ENCODE assay signal across 8 mouse cellular contexts in genomic region chr12:100778934-100779865, GRCm38 (mm10). TPM values are rescaled to one million over a fixed set of nuclear protein-coding genes. Genes with fewer than 3 reads are reported as not detected.
A peak's percentile ranks its signal among the peaks of the same experiment; 100 is the strongest.
DNase-seq lines count a peak whose midpoint lies in the region; ATAC-seq and TF ChIP-seq lines count a peak whose summit lies in the region.

TSS of gene Dglucy (plus strand) at chr12:100779057.

- H3K4me1 ChIP-seq in embryonic fibroblast, embryonic 13.5 days (ENCODE audit: control insufficient read depth, insufficient read depth, low read length) = peaks cover 11% of the 10 kb centered on the region
- H3K4me1 ChIP-seq in heart, embryonic 10.5 days = peaks cover 10% of the 10 kb centered on the region; the same call in 1 of the 2 replicates
- no peaks in the 10 kb centered on the region for H3K4me1 ChIP-seq in kidney, embryonic 14.5 days (ENCODE audit: control insufficient read depth, insufficient read depth, low read length)
- peaks cover 19% of the 10 kb centered on the region for H3K4me1 ChIP-seq in limb, embryonic 13.5 days
- peaks cover 7% of the 10 kb centered on the region; the same call in 1 of the 2 replicates for H3K4me1 ChIP-seq in stomach, embryonic 14.5 days (ENCODE audit: control insufficient read depth, insufficient read depth, low read length)

- H3K4me3 ChIP-seq in embryonic fibroblast, embryonic 13.5 days (ENCODE audit: insufficient read depth, low read length) = peak within 1 kb of the TSS; percentile 54
- 0 out of 2 replicates have a peak within 1 kb of the TSS, but pooled peaks have one; percentile 13 for H3K4me3 ChIP-seq in heart, embryonic 10.5 days
- H3K4me3 ChIP-seq in kidney, embryonic 14.5 days (ENCODE audit: low read length) = peak within 1 kb of the TSS; percentile 24; the same call in 1 of the 2 replicates
- peak within 1 kb of the TSS; percentile 39 for H3K4me3 ChIP-seq in limb, embryonic 13.5 days
- peak within 1 kb of the TSS; percentile 19 for H3K4me3 ChIP-seq in stomach, embryonic 14.5 days (ENCODE audit: low read depth, low read length)

- 64% methylated on average over 12 of the region's 12 CpGs for WGBS in heart, embryonic 10.5 days
- 67% methylated on average over 12 of the region's 12 CpGs for WGBS in kidney, embryonic 14.5 days
- WGBS in limb, embryonic 13.5 days = 45% methylated on average over 12 of the region's 12 CpGs
- WGBS in stomach, embryonic 14.5 days = 52% methylated on average over 12 of the region's 12 CpGs

- H3K36me3 ChIP-seq in heart, embryonic 10.5 days = no peaks in the 10 kb centered on the region
- H3K36me3 ChIP-seq in kidney, embryonic 14.5 days (ENCODE audit: control insufficient read depth, insufficient read depth, low read length) = no peaks in the 10 kb centered on the region
- no peaks in the 10 kb centered on the region for H3K36me3 ChIP-seq in limb, embryonic 13.5 days
- H3K36me3 ChIP-seq in stomach, embryonic 14.5 days (ENCODE audit: control insufficient read depth, insufficient read depth, low read length) = no peaks in the 10 kb centered on the region

- peak within 1 kb of the TSS; percentile 80 for H3K27ac ChIP-seq in embryonic fibroblast, embryonic 13.5 days (ENCODE audit: insufficient read depth, low read length)
- H3K27ac ChIP-seq in heart, embryonic 10.5 days = peak within 1 kb of the TSS; percentile 54; the same call in 1 of the 2 replicates
- peak within 1 kb of the TSS; percentile 32; the same call in 1 of the 2 replicates for H3K27ac ChIP-seq in kidney, embryonic 14.5 days (ENCODE audit: low read depth, low read length)
- H3K27ac ChIP-seq in limb, embryonic 13.5 days = peak within 1 kb of the TSS; percentile 85
- peak within 1 kb of the TSS; percentile 82 for H3K27ac ChIP-seq in stomach, embryonic 14.5 days (ENCODE audit: low read length)

- DNase-seq in 3134 (ENCODE audit: extremely low read depth, insufficient read length, low spot score) = peak; percentile 84
- peak; percentile 92 for DNase-seq in adrenal gland, adult 8-10 months
- DNase-seq in heart, embryonic 10.5 days (ENCODE audit: low spot score) = no peak
- DNase-seq in monocyte, adult 2 months (ENCODE audit: low read depth in 1 of 2, low spot score in 2 of 2) = peak; percentile 67 to 74

- H3K4me2 ChIP-seq in kidney, embryonic 14.5 days (replicated peaks; ENCODE audit: low read depth, low read length) = peak within 1 kb of the TSS; percentile 32
- H3K4me2 ChIP-seq in limb, embryonic 13.5 days (replicated peaks) = peak within 1 kb of the TSS; percentile 57
- peak within 1 kb of the TSS; percentile 40 for H3K4me2 ChIP-seq in stomach, embryonic 14.5 days (replicated peaks; ENCODE audit: low read depth, low read length)

- peak; percentile 90; the same call in 1 of the 2 replicates for ATAC-seq in kidney, embryonic 14.5 days (ENCODE audit: low FRiP score, low TSS enrichment)
- peak; percentile 87 for ATAC-seq in limb, embryonic 13.5 days (ENCODE audit: low FRiP score, low read depth)
- peak; percentile 89 for ATAC-seq in stomach, embryonic 14.5 days (ENCODE audit: insufficient number of reproducible peaks, insufficient read depth, low FRiP score, low read depth)

- TF ChIP-seq CTCF in embryonic fibroblast, embryonic 13.5 days (IDR thresholded peaks at IDR 0.05; ENCODE audit: borderline replicate concordance, insufficient read depth, low read length) = no peak

- no peaks in the 10 kb centered on the region for H3K27me3 ChIP-seq in heart, embryonic 10.5 days (ENCODE audit: insufficient read depth, poor library complexity, severe bottlenecking)
- H3K27me3 ChIP-seq in kidney, embryonic 14.5 days (ENCODE audit: control insufficient read depth, insufficient read depth, low read length) = no peaks in the 10 kb centered on the region
- H3K27me3 ChIP-seq in limb, embryonic 13.5 days = no peaks in the 10 kb centered on the region
- no peaks in the 10 kb centered on the region for H3K27me3 ChIP-seq in stomach, embryonic 14.5 days (ENCODE audit: control insufficient read depth, insufficient read depth, low read length)

- H3K9me3 ChIP-seq in heart, embryonic 10.5 days = no peaks in the 10 kb centered on the region
- H3K9me3 ChIP-seq in kidney, embryonic 14.5 days (ENCODE audit: control insufficient read depth, low read length) = no peaks in the 10 kb centered on the region
- no peaks in the 10 kb centered on the region for H3K9me3 ChIP-seq in limb, embryonic 13.5 days
- H3K9me3 ChIP-seq in stomach, embryonic 14.5 days (ENCODE audit: control insufficient read depth, low read depth, low read length) = no peaks in the 10 kb centered on the region

- peak within 1 kb of the TSS; percentile 44; the same call in 1 of the 2 replicates for H3K9ac ChIP-seq in kidney, embryonic 14.5 days (ENCODE audit: low read depth, low read length)
- peak within 1 kb of the TSS; percentile 53 for H3K9ac ChIP-seq in limb, embryonic 13.5 days
- H3K9ac ChIP-seq in stomach, embryonic 14.5 days (replicated peaks; ENCODE audit: low read depth, low read length) = peak within 1 kb of the TSS; percentile 33; the same call in 1 of the 2 replicates

- peak; percentile 100 for TF ChIP-seq POLR2A in embryonic fibroblast, embryonic 13.5 days (IDR thresholded peaks at IDR 0.05; ENCODE audit: low read depth, low read length)

RNA-seq across cellular contexts. Expression of gene Dglucy, which starts in this region (rescaled TPM):
- total RNA-seq in adrenal gland, adult 8-10 months (2022) = 10 to 100 TPM; 20.7 to 31.2 (median 23.0) TPM
- polyA plus RNA-seq in embryonic fibroblast, embryonic 13.5 days (2011; ENCODE audit: insufficient read length, low read depth, missing spikeins) = 21.9 and 38.2 TPM in 2 replicates
- polyA plus RNA-seq in heart, embryonic 10.5 days (2016; fragmentation: Nextera tagmentation; extraction: Ambion mirVana) = 0.49 and 1.8 TPM in 2 replicates
- 1.7 and 3.6 TPM in 2 replicates for polyA plus RNA-seq in kidney, embryonic 14.5 days (2014; fragmentation: Nextera tagmentation; extraction: Ambion mirVana)
- 1.7 and 1.9 TPM in 2 replicates for polyA plus RNA-seq in limb, embryonic 13.5 days (2015; fragmentation: Nextera tagmentation; extraction: Ambion mirVana)
- 2.6 and 4.4 TPM in 2 replicates for polyA plus RNA-seq in stomach, embryonic 14.5 days (2014; fragmentation: Nextera tagmentation; extraction: Ambion mirVana)

Comparison
In these comparisons a context has a peak if more than half of its experiments do, and no peak if none do; other contexts are left out.
1. H3K27ac ChIP-seq: peak in every context shown above with its lines; median percentile 85 in limb, embryonic 13.5 days; 82 in stomach, embryonic 14.5 days; 80 in embryonic fibroblast, embryonic 13.5 days; 54 in heart, embryonic 10.5 days; 32 in kidney, embryonic 14.5 days.